Mouse (Mus musculus) adrenal gland, postnatal 36 days (tissue): ENCODE results near the gene Slc38a2. TPM values are rescaled to one million over a fixed set of nuclear protein-coding genes. Genes with fewer than 3 reads are reported as not detected.

Experiments
- total RNA-seq, 2 experiments: library from RNA; stranded (reverse); gene quantifications; 2 replicates each; pipeline ENCODE4 v1.2.3; 2021

Slc38a2 gene
- total RNA-seq, 2 experiments from 2014 or later, result 195 to 216 TPM

Other genes with a start within 250 kb of the Slc38a2 start
- 10 to 100 TPM; 69.9 to 90.3 TPM for gene Scaf11, start 238.9 kb downstream of the Slc38a2 start, total RNA-seq
- 10 to 100 TPM; 27.6 to 41.7 TPM for gene Slc38a1, start 56.8 kb downstream of the Slc38a2 start, total RNA-seq